Mouse (Mus musculus) layer of hippocampus, adult 18-20 months (tissue): ENCODE results near the gene Slc6a16. TPM values are rescaled to one million over a fixed set of nuclear protein-coding genes. Genes with fewer than 3 reads are reported as not detected.
A peak's percentile ranks its signal among the peaks of the same experiment; 100 is the strongest.

Experiments
- DNase-seq, 2 experiments: peaks; one replicate each; pipeline ENCODE4 v3.0.0; 2022; ENCODE audit warnings: low spot score in 2 of 2
- total RNA-seq, 2 experiments: library from RNA; stranded (reverse); gene quantifications; 2 replicates each; pipeline ENCODE4 v1.2.3; 2021

Gene Slc6a16
- total RNA-seq, 2 experiments from 2014 or later = 1.3 to 2.6 TPM

- no peak for DNase-seq
Measured at GRCm38 (mm10) chr7:45308551-45309240, 67.8 kb downstream of the Slc6a16 start.

GRCm38 (mm10) chr7:45309455-45309854, 68.6 kb downstream of the Slc6a16 start:
- DNase-seq = peak in 1 of 2 experiments; percentile 71

DNA sequence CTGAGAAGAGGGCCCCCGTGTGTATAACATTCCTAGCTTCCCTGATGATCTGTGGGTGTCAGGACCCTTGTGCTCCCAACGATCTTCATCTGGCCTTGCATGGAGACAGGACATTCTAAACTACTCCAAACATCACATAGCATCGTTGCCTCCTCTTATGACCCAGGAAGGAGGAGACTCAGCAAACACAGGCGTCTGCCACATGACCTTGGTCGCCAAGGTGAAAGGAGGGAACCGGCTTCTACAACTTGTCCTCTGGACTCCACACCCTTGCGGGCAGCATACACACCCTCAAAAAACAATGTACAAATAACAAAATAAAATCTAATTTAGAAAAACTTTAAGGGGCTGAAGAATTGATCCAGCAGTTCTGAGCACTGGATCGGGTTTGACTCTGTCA, 71.1 kb downstream of the Slc6a16 start:
- no peak for DNase-seq

- no peak for DNase-seq
Measured at GRCm38 (mm10) chr7:45312686-45313453, 72.0 kb downstream of the Slc6a16 start.

DNA sequence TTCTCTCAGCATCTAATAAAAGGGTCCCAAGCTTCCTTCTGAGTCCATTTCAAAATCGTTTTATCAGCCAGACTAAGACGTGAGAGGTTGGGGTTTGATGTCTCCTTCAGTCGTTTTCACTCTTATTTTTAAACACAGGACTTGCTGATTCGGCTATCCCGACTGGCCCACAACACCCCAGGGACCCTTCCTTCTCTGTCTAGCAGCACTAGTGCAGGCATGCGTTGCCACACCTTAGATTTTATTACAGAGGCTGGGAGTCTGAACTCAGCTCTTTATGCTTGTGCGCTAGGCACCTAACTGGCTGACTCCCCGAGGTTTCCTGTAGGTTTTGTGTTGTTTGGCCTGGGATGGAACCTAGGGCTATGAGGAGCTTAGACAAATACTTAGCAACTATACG, 72.6 kb downstream of the Slc6a16 start:
- DNase-seq = no peak

DNA sequence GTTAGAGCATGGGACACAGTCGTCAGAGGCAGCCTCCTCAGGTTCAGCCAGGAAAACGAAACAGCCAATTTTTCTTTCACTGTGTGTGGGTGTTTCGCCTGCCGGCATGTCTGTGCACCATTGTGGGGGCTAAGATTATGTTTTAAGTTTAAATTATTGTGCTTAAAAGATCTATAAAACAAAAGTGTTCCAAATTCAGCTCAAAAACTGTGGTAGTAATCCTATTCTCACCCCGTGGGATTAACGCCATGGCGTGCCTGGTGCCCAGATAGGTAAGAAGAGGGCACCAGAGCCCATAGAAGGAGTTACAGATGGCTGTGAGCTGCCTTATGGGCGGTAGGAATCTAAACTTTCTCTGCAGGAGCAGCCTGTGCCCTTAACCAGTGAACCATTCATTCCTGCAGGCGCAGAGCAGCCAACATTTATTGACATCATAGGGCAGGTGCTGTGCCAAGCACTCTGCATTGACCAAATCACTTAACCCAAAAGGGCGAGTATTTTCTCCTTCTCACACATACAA, 74.4 kb downstream of the Slc6a16 start:
- peak in 1 of 2 experiments; percentile 71 for DNase-seq

GRCm38 (mm10) chr7:45316536-45316935, 75.7 kb downstream of the Slc6a16 start:
- no peak for DNase-seq

DNA sequence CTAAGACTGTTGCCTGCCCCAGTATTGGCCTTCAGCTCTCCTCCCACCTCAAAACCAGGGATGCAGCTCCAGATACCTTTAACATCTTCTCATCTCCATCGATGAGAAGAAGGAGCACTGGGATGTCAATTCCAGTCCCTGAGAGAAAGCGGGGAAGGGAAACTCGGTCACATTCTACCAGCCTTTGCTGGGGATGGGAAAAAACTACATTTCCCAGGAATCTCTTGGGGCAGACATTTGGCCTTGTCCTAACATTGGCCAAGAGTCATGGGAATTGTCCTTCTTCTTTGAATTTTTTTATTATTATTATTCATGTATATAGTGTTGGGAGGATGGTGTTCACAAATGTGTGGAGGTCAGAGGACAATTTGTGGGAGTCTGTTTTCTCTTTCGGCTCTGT, 81.4 kb downstream of the Slc6a16 start:
- DNase-seq = no peak

Other genes with a start within 250 kb of the Slc6a16 start
- 10 to 100 TPM; 41.5 to 43.7 TPM for gene Irf3, start 243.4 kb upstream of the Slc6a16 start, total RNA-seq
- gene Bcl2l12, start 242.4 kb upstream of the Slc6a16 start, total RNA-seq = 1 to 10 TPM; 3.1 TPM
- 100 to 1,000 TPM; 159 to 168 TPM for gene Scaf1, start 224.7 kb upstream of the Slc6a16 start, total RNA-seq
- gene Rras, start 223.1 kb upstream of the Slc6a16 start, total RNA-seq = 10 to 100 TPM; 11.6 to 12.9 TPM
- gene Prr12, start 188.2 kb upstream of the Slc6a16 start, total RNA-seq = 10 to 100 TPM; 75.7 to 77.5 TPM
- gene Nosip, start 178.7 kb upstream of the Slc6a16 start, total RNA-seq = 10 to 100 TPM; 50.8 to 57.6 TPM
- gene Prrg2, start 178.4 kb upstream of the Slc6a16 start, total RNA-seq = 1 to 10 TPM; 5.9 TPM
- 1 to 10 TPM; 7.4 to 8.5 TPM for gene Rcn3, start 148.9 kb upstream of the Slc6a16 start, total RNA-seq
- 10 to 100 TPM; 14.8 to 18.7 TPM for gene Fcgrt, start 137.2 kb upstream of the Slc6a16 start, total RNA-seq
- gene Rps11, start 116.6 kb upstream of the Slc6a16 start, total RNA-seq = 100 to 1,000 TPM; 481 to 486 TPM
- gene Rpl13a, start 112.3 kb upstream of the Slc6a16 start, total RNA-seq = 100 to 1,000 TPM; 866 to 870 TPM
- not detected for gene Gm45713, start 104.9 kb upstream of the Slc6a16 start, total RNA-seq
- 1 to 10 TPM; 6.9 to 9.5 TPM for gene Flt3l, start 104.7 kb upstream of the Slc6a16 start, total RNA-seq
- 10 to 100 TPM; 43.2 to 44.5 TPM for gene Pih1d1, start 86.8 kb upstream of the Slc6a16 start, total RNA-seq
- 10 to 100 TPM; 11.4 to 16.3 TPM for gene Aldh16a1, start 86.5 kb upstream of the Slc6a16 start, total RNA-seq
- 1,000 to 10,000 TPM; 1,340 to 1,403 TPM for gene Slc17a7, start 77.1 kb upstream of the Slc6a16 start, total RNA-seq
- under 1 TPM in 1 of 2 experiments, not detected in 1; 0.18 TPM for gene Gfy, start 61.5 kb upstream of the Slc6a16 start, total RNA-seq
- gene Pth2, start 60.1 kb upstream of the Slc6a16 start, total RNA-seq = not detected
- gene Ccdc155, start 36.2 kb upstream of the Slc6a16 start, total RNA-seq = 1 to 10 TPM; 2.2 to 3.4 TPM
- 1 to 10 TPM; 1.9 to 3.1 TPM for gene Dkkl1, start 28.9 kb upstream of the Slc6a16 start, total RNA-seq
- 1 to 10 TPM; 3.2 to 4.2 TPM for gene Tead2, start 25.3 kb upstream of the Slc6a16 start, total RNA-seq
- gene Cd37, start 2.0 kb upstream of the Slc6a16 start, total RNA-seq = 1 to 10 TPM; 4.5 to 4.8 TPM
- not detected for gene Slc6a21, start 36.4 kb downstream of the Slc6a16 start, total RNA-seq
- gene Trpm4, start 92.7 kb downstream of the Slc6a16 start, total RNA-seq = 10 to 100 TPM in 1 of 2 experiments, 1 to 10 TPM in 1; 9.7 to 16.2 TPM
- gene Hrc, start 94.2 kb downstream of the Slc6a16 start, total RNA-seq = under 1 TPM; 0.17 to 0.18 TPM
- 100 to 1,000 TPM; 132 to 139 TPM for gene Ppfia3, start 125.9 kb downstream of the Slc6a16 start, total RNA-seq
- gene Lin7b, start 129.5 kb downstream of the Slc6a16 start, total RNA-seq = 100 to 1,000 TPM; 134 to 144 TPM
- 100 to 1,000 TPM; 364 to 405 TPM for gene Snrnp70, start 154.7 kb downstream of the Slc6a16 start, total RNA-seq
- not detected for gene Kcna7, start 164.6 kb downstream of the Slc6a16 start, total RNA-seq
- not detected for gene Ntf5, start 172.6 kb downstream of the Slc6a16 start, total RNA-seq
- under 1 TPM in 1 of 2 experiments, not detected in 1; 0.50 TPM for gene Lhb, start 179.7 kb downstream of the Slc6a16 start, total RNA-seq
- gene Gys1, start 193.8 kb downstream of the Slc6a16 start, total RNA-seq = 10 to 100 TPM; 13.5 to 15.4 TPM
- 10 to 100 TPM; 34.6 to 37.7 TPM for gene Ruvbl2, start 197.0 kb downstream of the Slc6a16 start, total RNA-seq
- 100 to 1,000 TPM; 230 to 234 TPM for gene Ftl1, start 218.8 kb downstream of the Slc6a16 start, total RNA-seq
- gene Bax, start 225.8 kb downstream of the Slc6a16 start, total RNA-seq = 10 to 100 TPM; 68.5 to 68.9 TPM
- under 1 TPM in 1 of 2 experiments, not detected in 1; 0.20 TPM for gene Tulp2, start 240.8 kb downstream of the Slc6a16 start, total RNA-seq
- gene Gm45808, start 245.7 kb downstream of the Slc6a16 start, total RNA-seq = 1 to 10 TPM in 1 of 2 experiments, under 1 TPM in 1; 0.91 to 1.2 TPM
- 1 to 10 TPM; 5.3 to 5.7 TPM for gene Dhdh, start 247.7 kb downstream of the Slc6a16 start, total RNA-seq